Mouse (Mus musculus) intestine, embryonic 16.5 days (tissue): Measurements from ENCODE around the gene Slc22a16. TPM values are rescaled to one million over a fixed set of nuclear protein-coding genes. Genes with fewer than 3 reads are reported as not detected.
A peak's percentile ranks its signal among the peaks of the same experiment; 100 is the strongest.

ENCODE experiments used
- ATAC-seq: fragments of 200-750 bp; cut with Nextera tagmentation; 2 replicates; pipeline ENCODE4 v1.8.0; 2017; ENCODE audit warnings: moderate TSS enrichment, moderate library complexity
- H3K27ac ChIP-seq: fragments of 300-500 bp; sonication (generic); 2 replicates; pipeline ENCODE4 v1.5.1; 2014; ENCODE audit warnings: mild to moderate bottlenecking, low read length
- H3K27me3 ChIP-seq: fragments of 300-500 bp; sonication (generic); replicated peaks from 2 replicates; pipeline ENCODE4 v1.6.1; 2014; ENCODE audit warnings: low read length, control low read depth, mixed read lengths; ENCODE audit not compliant: control insufficient read depth, insufficient read depth
- H3K36me3 ChIP-seq: fragments of 300-500 bp; sonication (generic); 2 replicates; pipeline ENCODE4 v1.6.1; 2014; ENCODE audit warnings: low read length, control low read depth; ENCODE audit not compliant: control insufficient read depth, insufficient read depth
- H3K4me1 ChIP-seq: fragments of 300-500 bp; sonication (generic); 2 replicates; pipeline ENCODE4 v1.6.1; 2014; ENCODE audit warnings: low read length, control low read depth, mixed read lengths; ENCODE audit not compliant: control insufficient read depth, insufficient read depth
- H3K4me2 ChIP-seq: fragments of 300-500 bp; sonication (generic); 2 replicates; pipeline ENCODE4 v1.6.1; 2014; ENCODE audit warnings: low read depth, low read length, control low read depth
- H3K4me3 ChIP-seq: fragments of 300-500 bp; sonication (generic); 2 replicates; pipeline ENCODE4 v1.5.1; 2014; ENCODE audit warnings: mild to moderate bottlenecking, low read length
- H3K9ac ChIP-seq: fragments of 300-500 bp; sonication (generic); 2 replicates; pipeline ENCODE4 v1.6.1; 2014; ENCODE audit warnings: low read depth, low read length
- H3K9me3 ChIP-seq: fragments of 300-500 bp; sonication (generic); 2 replicates; pipeline ENCODE4 v1.6.1; 2016; ENCODE audit warnings: low read length, control low read depth; ENCODE audit not compliant: control insufficient read depth
- WGBS: fragments of 180-500 bp; shearing (Covaris S2); extraction: QIAGEN DNeasy Blood & Tissue Kit; methylation state at CpG from one replicate; pipeline ENCODE4 v1.1.7; 2014; 5-methylcytosine and 5-hydroxymethylcytosine counted together
- polyA plus RNA-seq: library from polyadenylated mRNA; unstranded; fragments of >200 nt; fragmentation: Nextera tagmentation; extraction: Ambion mirVana; gene quantifications from 2 replicates; pipeline ENCODE4 v1.2.1, GENCODE M21; 2015

The Slc22a16 gene
- polyA plus RNA-seq = not detected in 2 replicates

DNA sequence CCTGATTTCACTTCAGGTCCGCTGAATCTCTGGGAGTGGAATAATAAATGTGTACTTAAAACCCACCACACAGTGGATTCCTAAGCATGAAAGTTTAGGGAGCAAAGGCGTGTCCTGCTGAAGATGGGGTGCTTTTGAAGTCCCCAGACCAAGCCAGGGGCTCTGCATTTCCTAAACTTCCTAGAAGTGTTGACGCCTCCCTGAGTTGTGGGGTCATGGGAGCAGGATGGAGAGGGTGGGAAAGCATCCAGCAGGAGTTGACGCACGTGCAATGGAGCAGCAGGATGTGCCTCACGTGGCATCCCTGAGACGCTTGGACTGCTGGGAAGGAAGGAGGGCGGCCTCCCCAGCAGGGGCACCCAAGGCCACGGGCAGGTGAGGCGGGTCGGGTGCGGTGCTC lies at the start of gene Slc22a16:
TSS of gene Slc22a16 (plus strand) at position 301 of the 400 bp plus-strand sequence.
- H3K4me3 ChIP-seq = no peak within 1 kb of the TSS
- H3K4me1 ChIP-seq = no peaks in the 10 kb centered on the region
- H3K4me2 ChIP-seq = no peak within 1 kb of the TSS
- ATAC-seq = no peak
- no peaks in the 10 kb centered on the region for H3K27me3 ChIP-seq
- no peak within 1 kb of the TSS for H3K27ac ChIP-seq
- no peak within 1 kb of the TSS for H3K9ac ChIP-seq
- no peaks in the 10 kb centered on the region for H3K9me3 ChIP-seq
- no peaks in the 10 kb centered on the region for H3K36me3 ChIP-seq
- 93% methylated on average over 12 of the region's 12 CpGs for WGBS

DNA sequence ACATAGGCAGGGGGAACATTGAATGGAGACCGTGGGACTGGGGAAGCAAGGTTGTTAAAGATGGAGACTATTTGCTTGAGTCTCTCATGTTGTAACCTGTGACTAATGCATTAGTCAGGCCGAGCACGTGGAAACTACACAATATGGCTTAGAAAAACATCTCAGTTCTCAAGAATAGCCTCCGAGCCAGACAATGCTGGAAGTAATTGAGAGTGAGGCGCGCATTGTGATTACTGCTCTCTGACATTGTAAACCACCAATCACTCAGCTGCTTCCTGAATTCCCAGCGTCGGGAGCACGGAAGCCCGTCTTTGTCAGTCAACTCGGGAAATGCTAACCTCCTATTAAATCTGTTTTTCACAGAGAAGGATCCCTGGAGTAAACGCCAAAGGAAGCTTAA lies 48.6 kb upstream of the Slc22a16 start:
- Histone ChIP-seq H3K9me3 (no peaks in the 10 kb centered on the region), H3K27me3 (no peaks in the 10 kb centered on the region), H3K27ac (no peak overlapping the region), H3K4me2 (no peak overlapping the region), H3K36me3 (no peaks in the 10 kb centered on the region), H3K4me1 (peaks cover 4% of the 10 kb centered on the region), H3K9ac (no peak overlapping the region), H3K4me3 (no peak overlapping the region)
- 0 out of 2 replicates have a peak, but pooled peaks have one; percentile 27 for ATAC-seq
- WGBS = 42% methylated on average over 12 of the region's 12 CpGs

GRCm38 (mm10) chr10:40523312-40523975 lies 46.7 kb upstream of the Slc22a16 start:
- no peaks in the 10 kb centered on the region for H3K27me3 ChIP-seq
- H3K4me1 ChIP-seq = peaks cover 3% of the 10 kb centered on the region; the same call in 1 of the 2 replicates
- ATAC-seq = peak; percentile 54; the same call in 1 of the 2 replicates
- H3K36me3 ChIP-seq = no peaks in the 10 kb centered on the region
- peak overlapping the region; percentile 78 for H3K27ac ChIP-seq
- no peak overlapping the region for H3K4me3 ChIP-seq
- no peak overlapping the region for H3K9ac ChIP-seq
- no peak overlapping the region for H3K4me2 ChIP-seq
- 58% methylated on average over 7 of the region's 7 CpGs for WGBS
- H3K9me3 ChIP-seq = no peaks in the 10 kb centered on the region

DNA sequence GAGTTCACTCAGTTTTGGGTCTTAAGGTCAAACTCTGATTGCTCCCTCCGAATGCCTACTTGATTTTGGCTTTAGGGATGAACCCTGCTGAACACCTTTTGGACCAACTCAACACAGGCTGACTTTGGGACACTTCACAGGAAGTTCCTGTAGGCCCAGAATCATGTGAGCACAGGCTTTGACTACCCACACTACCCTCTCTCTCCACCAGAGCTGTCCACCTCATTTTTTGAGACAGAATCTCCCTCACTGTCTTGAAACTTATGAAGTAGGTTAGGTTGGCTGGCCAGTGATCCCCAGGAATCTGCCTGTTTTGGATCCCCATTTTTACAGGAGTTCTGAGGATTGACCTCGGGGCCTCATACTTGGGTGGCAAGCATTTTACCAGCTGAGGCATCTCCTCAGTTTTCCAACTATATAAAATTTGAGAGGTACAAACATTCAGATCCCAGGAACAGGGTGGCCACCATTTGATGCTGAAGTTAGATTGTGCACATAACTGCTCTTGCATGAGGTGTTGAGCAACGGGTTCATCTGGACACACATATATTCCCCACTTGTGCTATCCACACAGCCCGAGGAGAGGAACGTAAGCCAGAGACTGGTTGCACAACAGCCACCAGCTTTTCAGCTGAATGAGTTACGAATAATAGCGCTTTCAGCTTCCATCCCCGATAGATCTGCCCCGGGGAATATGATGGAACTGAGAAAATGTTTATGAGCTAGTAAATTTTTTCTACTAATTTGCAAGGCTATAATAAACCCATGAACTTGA lies 45.9 kb upstream of the Slc22a16 start:
- no peak overlapping the region for H3K9ac ChIP-seq
- H3K4me2 ChIP-seq = no peak overlapping the region
- peaks cover 3% of the 10 kb centered on the region; the same call in 1 of the 2 replicates for H3K4me1 ChIP-seq
- H3K4me3 ChIP-seq = no peak overlapping the region
- no peaks in the 10 kb centered on the region for H3K36me3 ChIP-seq
- ATAC-seq = no peak
- peak overlapping the region; percentile 54 for H3K27ac ChIP-seq
- no peaks in the 10 kb centered on the region for H3K27me3 ChIP-seq
- H3K9me3 ChIP-seq = no peaks in the 10 kb centered on the region
- 73% methylated on average over 9 of the region's 9 CpGs for WGBS

DNA sequence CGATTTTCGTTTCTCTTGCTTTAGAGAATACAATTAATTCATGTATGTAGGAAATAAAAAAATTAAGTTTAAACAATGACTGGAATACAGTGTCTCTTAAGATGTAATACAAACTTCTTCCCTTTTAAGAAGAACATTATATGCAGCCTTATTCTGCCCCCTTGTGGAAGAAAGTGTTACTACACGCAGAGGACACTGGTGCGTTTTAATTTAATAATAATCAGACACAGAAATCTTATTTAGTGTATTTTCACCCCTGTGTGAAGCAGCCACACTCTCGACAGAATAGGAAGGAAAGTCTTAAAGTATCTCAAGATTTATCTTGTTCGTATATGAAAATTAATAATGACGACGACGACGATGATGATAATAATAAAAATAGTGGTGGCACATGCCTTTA lies 45.1 kb upstream of the Slc22a16 start:
- 27% methylated on average over 10 of the region's 10 CpGs for WGBS

DNA sequence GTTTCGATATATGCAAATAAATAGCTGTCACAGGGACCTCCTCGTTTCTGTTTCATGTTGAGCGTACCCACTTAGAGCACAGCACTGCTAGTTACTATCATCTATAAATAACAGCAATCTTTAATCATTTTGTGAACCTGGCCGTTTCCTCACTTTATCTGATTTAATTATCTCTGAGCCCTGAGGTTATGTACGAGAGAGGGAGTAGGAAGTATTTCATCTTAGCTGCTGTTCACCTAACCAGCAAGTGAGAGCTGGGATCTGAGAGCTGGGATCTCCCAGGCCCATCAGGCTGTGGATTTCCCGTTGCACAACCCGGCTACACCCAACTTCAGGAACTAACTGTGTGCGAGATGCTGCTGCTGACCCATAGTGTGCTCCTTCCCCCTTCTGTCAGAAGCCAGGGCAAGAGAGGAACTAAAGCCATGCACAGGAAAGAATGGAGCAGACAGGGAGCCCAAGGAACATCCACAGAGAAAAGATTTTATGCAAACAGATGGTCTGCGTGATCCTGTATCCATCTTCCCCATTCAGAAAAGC lies 44.5 kb upstream of the Slc22a16 start:
- H3K9me3 ChIP-seq = no peaks in the 10 kb centered on the region
- no peak for ATAC-seq
- H3K4me1 ChIP-seq = peaks cover 3% of the 10 kb centered on the region; the same call in 1 of the 2 replicates
- H3K36me3 ChIP-seq = no peaks in the 10 kb centered on the region
- H3K9ac ChIP-seq = no peak overlapping the region
- 65% methylated on average over 9 of the region's 9 CpGs for WGBS
- 0 out of 2 replicates have a peak overlapping the region, but pooled peaks have one; percentile 21 for H3K27ac ChIP-seq
- no peak overlapping the region for H3K4me2 ChIP-seq
- H3K4me3 ChIP-seq = no peak overlapping the region
- H3K27me3 ChIP-seq = no peaks in the 10 kb centered on the region

More for the DNA sequence above, 45.1 kb upstream of the Slc22a16 start:
- ATAC-seq = no peak
- Histone ChIP-seq H3K36me3 (no peaks in the 10 kb centered on the region), H3K9me3 (no peaks in the 10 kb centered on the region), H3K27ac (no peak overlapping the region), H3K4me3 (no peak overlapping the region), H3K4me1 (peaks cover 3% of the 10 kb centered on the region; the same call in 1 of the 2 replicates), H3K9ac (no peak overlapping the region), H3K27me3 (no peaks in the 10 kb centered on the region), H3K4me2 (no peak overlapping the region)

DNA sequence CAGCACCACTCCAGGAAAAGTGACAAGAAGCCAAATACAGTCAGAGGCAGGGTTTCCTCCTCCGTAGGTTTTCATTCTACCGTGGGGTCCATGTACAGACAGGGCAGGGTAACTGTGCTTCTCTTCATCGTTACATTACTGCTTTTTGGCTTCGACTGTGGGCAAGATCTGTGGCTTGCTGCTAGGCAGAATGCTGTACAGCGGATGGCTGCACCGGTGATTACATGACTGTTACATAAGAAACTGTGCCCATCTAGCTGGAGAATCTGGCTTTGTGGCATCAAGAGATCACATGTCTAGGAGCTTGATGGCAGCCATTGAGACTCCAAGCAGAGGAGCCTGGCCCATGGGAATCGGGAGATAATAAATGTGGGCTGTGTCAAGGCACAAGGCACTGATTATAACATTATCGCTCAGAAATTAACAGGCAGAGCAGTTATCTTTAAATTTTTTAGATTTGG lies 43.8 kb upstream of the Slc22a16 start:
- Histone ChIP-seq H3K9ac (no peak overlapping the region), H3K36me3 (no peaks in the 10 kb centered on the region), H3K4me3 (no peak overlapping the region), H3K9me3 (0 out of 2 replicates have a peak, but pooled peaks cover 3% of the 10 kb centered on the region), H3K27me3 (no peaks in the 10 kb centered on the region), H3K4me2 (no peak overlapping the region), H3K27ac (no peak overlapping the region), H3K4me1 (peaks cover 3% of the 10 kb centered on the region; the same call in 1 of the 2 replicates)
- 78% methylated on average over 8 of the region's 8 CpGs for WGBS
- ATAC-seq = no peak

DNA sequence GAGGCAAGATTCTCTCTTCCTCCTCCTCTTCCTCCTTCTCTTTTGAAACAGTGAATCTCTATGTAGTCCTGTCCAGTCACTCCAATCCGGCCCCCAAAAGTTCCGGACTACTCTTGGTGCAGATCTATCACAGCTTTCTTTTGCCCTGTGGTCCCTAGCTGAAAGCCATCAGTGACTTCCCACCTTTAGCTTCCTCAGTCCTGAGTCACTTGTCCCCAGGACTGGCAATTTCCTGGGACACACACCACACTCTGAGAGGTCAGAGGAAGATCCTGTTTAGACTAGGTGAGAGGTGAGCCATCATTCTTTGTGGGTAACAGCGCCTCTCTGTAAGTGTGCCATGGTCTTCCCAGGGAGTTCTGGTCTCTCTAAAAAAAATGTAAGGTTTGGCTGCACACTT lies 43.1 kb upstream of the Slc22a16 start:
- Histone ChIP-seq H3K9ac (no peak overlapping the region), H3K36me3 (no peaks in the 10 kb centered on the region), H3K4me1 (peaks cover 3% of the 10 kb centered on the region; the same call in 1 of the 2 replicates), H3K4me3 (no peak overlapping the region), H3K27ac (no peak overlapping the region), H3K4me2 (no peak overlapping the region), H3K27me3 (no peaks in the 10 kb centered on the region), H3K9me3 (0 out of 2 replicates have a peak, but pooled peaks cover 3% of the 10 kb centered on the region)
- WGBS = 73% methylated on average over 3 of the region's 3 CpGs
- no peak for ATAC-seq

GRCm38 (mm10) chr10:40527573-40527972 lies 42.6 kb upstream of the Slc22a16 start:
- Histone ChIP-seq H3K36me3 (no peaks in the 10 kb centered on the region), H3K9ac (no peak overlapping the region), H3K27me3 (no peaks in the 10 kb centered on the region), H3K9me3 (0 out of 2 replicates have a peak, but pooled peaks cover 3% of the 10 kb centered on the region), H3K27ac (no peak overlapping the region), H3K4me2 (no peak overlapping the region), H3K4me3 (no peak overlapping the region), H3K4me1 (peaks cover 3% of the 10 kb centered on the region; the same call in 1 of the 2 replicates)
- no peak for ATAC-seq
- 38% methylated on average over 8 of the region's 8 CpGs for WGBS
